Mouse (Mus musculus) MEL (cell line): ENCODE measurements around the gene Gipc2. TPM values are rescaled to one million over a fixed set of nuclear protein-coding genes. Genes with fewer than 3 reads are reported as not detected.

Source experiments
- DNase-seq: peaks from one replicate; pipeline ENCODE4 v3.0.0; 2011; ENCODE audit warnings: low read depth, low spot score
- H3K27ac ChIP-seq: 2 replicates; pipeline ENCODE4 v1.5.1; 2012; ENCODE audit warnings: low read depth, mild to moderate bottlenecking, control low read depth, low read length, moderate library complexity; ENCODE audit not compliant: control insufficient read depth
- H3K27me3 ChIP-seq, 2 experiments: fragments of 150-350 bp in 1 of 2; sonication (generic) in 1 of 2; 2 replicates each; pipeline ENCODE4 v1.6.1; 2012; ENCODE audit warnings: low read length in 2 of 2, mild to moderate bottlenecking in 2 of 2, improper control_type of control experiment in 1 of 2, moderate library complexity in 1 of 2; ENCODE audit not compliant: insufficient read depth in 2 of 2, control insufficient read depth in 1 of 2
- H3K36me3 ChIP-seq, 2 experiments: 2 replicates each; pipeline ENCODE4 v1.6.1; 2012 to 2014; ENCODE audit warnings: low read length in 2 of 2, improper control_type of control experiment in 1 of 2, inconsistent platforms in 1 of 2, mild to moderate bottlenecking in 1 of 2; ENCODE audit not compliant: insufficient read depth in 2 of 2, control insufficient read depth in 1 of 2
- H3K4me1 ChIP-seq, 2 experiments: fragments of 150-350 bp in 1 of 2; sonication (generic) in 1 of 2; 2 replicates each; pipeline ENCODE4 v1.6.1; 2012; ENCODE audit warnings: low read length in 2 of 2, improper control_type of control experiment in 1 of 2, mild to moderate bottlenecking in 1 of 2; ENCODE audit not compliant: insufficient read depth in 2 of 2, control insufficient read depth in 1 of 2
- H3K4me3 ChIP-seq, 2 experiments: fragments of 150-350 bp in 1 of 2; sonication (generic) in 1 of 2; 2 replicates each; pipeline ENCODE4 v1.5.1; 2012; ENCODE audit warnings: low read depth in 2 of 2, low read length in 2 of 2, mild to moderate bottlenecking in 2 of 2, moderate library complexity in 2 of 2, control low read depth in 1 of 2, improper control_type of control experiment in 1 of 2; ENCODE audit not compliant: control insufficient read depth in 1 of 2, insufficient read depth in 1 of 2
- H3K79me2 ChIP-seq: 2 replicates; pipeline ENCODE4 v1.6.1; 2012; ENCODE audit warnings: mild to moderate bottlenecking, low read length, moderate library complexity; ENCODE audit not compliant: control insufficient read depth, poor library complexity, insufficient read depth
- H3K9ac ChIP-seq: 2 replicates; pipeline ENCODE4 v1.6.1; 2012; ENCODE audit warnings: low read depth, mild to moderate bottlenecking, control low read depth, low read length, moderate library complexity; ENCODE audit not compliant: control insufficient read depth, poor library complexity, severe bottlenecking
- H3K9me3 ChIP-seq: fragments of 150-350 bp; sonication (generic); replicated peaks from 2 replicates; pipeline ENCODE4 v1.6.1; 2012; ENCODE audit warnings: mild to moderate bottlenecking, low read length, improper control_type of control experiment, moderate library complexity; ENCODE audit not compliant: insufficient read depth
- BHLHE40 ChIP-seq: IDR thresholded peaks from 2 replicates; pipeline ENCODE4 v1.6.1; 2012; ENCODE audit warnings: low read depth, mild to moderate bottlenecking, inconsistent platforms, low read length, improper control_type of control experiment, borderline replicate concordance
- CTCF ChIP-seq, 3 experiments: IDR thresholded peaks in 2 of 3; conservative IDR thresholded peaks in 1 of 3; 2 replicates each; pipeline ENCODE4 v1.5.1; 2011 to 2012; ENCODE audit warnings: low read length in 3 of 3, low read depth in 2 of 3, mild to moderate bottlenecking in 2 of 3, improper control_type of control experiment in 1 of 3, inconsistent platforms in 1 of 3, mixed read lengths in 1 of 3, moderate library complexity in 1 of 3; ENCODE audit not compliant: control insufficient read depth in 1 of 3, insufficient read depth in 1 of 3, poor library complexity in 1 of 3, severe bottlenecking in 1 of 3
- ELF1 ChIP-seq: IDR thresholded peaks from 2 replicates; pipeline ENCODE4 v1.6.1; 2014; ENCODE audit warnings: low read depth, mild to moderate bottlenecking, inconsistent platforms, low read length, improper control_type of control experiment, moderate library complexity
- GABPA ChIP-seq: IDR thresholded peaks from 2 replicates; pipeline ENCODE4 v1.6.1; 2012; ENCODE audit warnings: low read depth, mild to moderate bottlenecking, inconsistent platforms, low read length, improper control_type of control experiment, moderate library complexity
- GATA1 ChIP-seq: IDR thresholded peaks from 2 replicates; pipeline ENCODE4 v1.6.1; 2011; ENCODE audit warnings: low read depth, low read length, improper control_type of control experiment
- MAX ChIP-seq: IDR thresholded peaks from 2 replicates; pipeline ENCODE4 v1.6.1; 2011; ENCODE audit warnings: low read length, improper control_type of control experiment
- MAZ ChIP-seq: IDR thresholded peaks from 2 replicates; pipeline ENCODE4 v1.6.1; 2012; ENCODE audit warnings: low read depth, mild to moderate bottlenecking, inconsistent platforms, low read length, improper control_type of control experiment
- MYB ChIP-seq: IDR thresholded peaks from 2 replicates; pipeline ENCODE4 v1.6.1; 2011; ENCODE audit warnings: mild to moderate bottlenecking, low read depth, low read length, improper control_type of control experiment
- MYC ChIP-seq: IDR thresholded peaks from 2 replicates; pipeline ENCODE4 v1.6.1; 2011; ENCODE audit warnings: low read depth, mild to moderate bottlenecking, low read length, improper control_type of control experiment, moderate library complexity
- POLR2AphosphoS5 ChIP-seq: IDR thresholded peaks from 2 replicates; pipeline ENCODE4 v1.6.1; 2012; ENCODE audit warnings: low read depth, borderline replicate concordance, mild to moderate bottlenecking, inconsistent platforms, low read length, moderate library complexity, mixed read lengths
- RAD21 ChIP-seq: IDR thresholded peaks from 2 replicates; pipeline ENCODE4 v1.6.1; 2011; ENCODE audit warnings: mild to moderate bottlenecking, low read depth, low read length, improper control_type of control experiment
- RCOR1 ChIP-seq: IDR thresholded peaks from 2 replicates; pipeline ENCODE4 v1.6.1; 2012; ENCODE audit warnings: low read depth, mild to moderate bottlenecking, inconsistent platforms, low read length, improper control_type of control experiment
- SIN3A ChIP-seq: IDR thresholded peaks from 2 replicates; pipeline ENCODE4 v1.6.1; 2012; ENCODE audit warnings: low read length, improper control_type of control experiment, inconsistent platforms
- SMC3 ChIP-seq: IDR thresholded peaks from 2 replicates; pipeline ENCODE4 v1.6.1; 2011; ENCODE audit warnings: low read depth, low read length, improper control_type of control experiment
- TCF12 ChIP-seq: IDR thresholded peaks from 2 replicates; pipeline ENCODE4 v1.6.1; 2014; ENCODE audit warnings: low read depth, mild to moderate bottlenecking, inconsistent platforms, low read length, improper control_type of control experiment, moderate library complexity
- USF1 ChIP-seq: IDR thresholded peaks from 2 replicates; pipeline ENCODE4 v1.6.1; 2014; ENCODE audit warnings: low read depth, mild to moderate bottlenecking, inconsistent platforms, low read length, improper control_type of control experiment, moderate library complexity
- ZMIZ1 ChIP-seq: IDR thresholded peaks from 2 replicates; pipeline ENCODE4 v1.6.1; 2012; ENCODE audit warnings: low read depth, mild to moderate bottlenecking, inconsistent platforms, low read length, improper control_type of control experiment, moderate library complexity
- polyA plus RNA-seq, 2 experiments: library from polyadenylated mRNA; stranded (reverse) in 1 of 2; unstranded in 1 of 2; fragments of >175 nt in 1 of 2; fragments of >200 nt in 1 of 2; gene quantifications; 2 replicates each; pipeline versions ENCODE4 v1.2.1 to v1.2.4; 2012; ENCODE audit warnings: low replicate concordance in 2 of 2, low read depth in 1 of 2; ENCODE audit not compliant: insufficient read length in 2 of 2, insufficient read depth in 1 of 2, missing spikeins in 1 of 2
- total RNA-seq: library from RNA; depleted of rRNA; stranded (reverse); fragments of 300-350 nt; gene quantifications from 2 replicates; pipeline ENCODE4 v1.2.3, GENCODE M21; 2012

Gene Gipc2
- total and polyA plus RNA-seq, 3 experiments = 0.27 to 0.78 TPM; not detected in 1

DNA sequence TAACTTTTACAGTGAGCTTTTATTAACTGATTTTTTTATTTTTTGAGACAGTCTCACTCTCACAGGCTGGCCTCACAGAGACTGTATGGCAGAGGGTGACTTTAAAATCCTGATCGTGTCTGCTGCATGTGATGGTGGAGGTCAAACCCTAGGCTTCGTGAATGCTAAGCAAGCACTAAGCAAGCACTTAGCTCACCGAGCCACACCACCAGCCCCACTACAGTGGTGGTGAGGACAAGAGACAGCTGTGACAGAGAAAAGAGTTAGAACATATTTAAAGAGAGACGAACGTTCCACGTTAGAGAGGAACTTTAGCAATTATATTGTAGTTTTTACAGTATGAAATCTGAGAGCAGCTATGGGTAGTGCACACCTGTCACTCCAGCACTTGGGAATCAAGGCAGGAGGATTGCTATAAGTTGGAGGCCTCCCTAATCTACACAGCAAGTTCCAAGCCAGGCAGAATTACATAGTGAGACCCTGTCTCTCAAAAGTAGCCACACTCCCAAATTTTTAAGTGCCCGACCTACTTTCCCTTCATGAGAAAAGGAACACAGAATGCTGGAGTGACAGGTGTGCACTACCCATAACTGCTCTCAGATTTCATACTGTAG, 6.4 kb upstream of the Gipc2 start:
- TF ChIP-seq CTCF (IDR thresholded peaks at IDR 0.05 in 2 of 3, conservative IDR thresholded peaks at IDR 0.05 in 1 of 3; ENCODE audit: control insufficient read depth in 1 of 3, insufficient read depth in 1 of 3, low read depth in 2 of 3, low read length in 3 of 3, poor library complexity in 1 of 3, severe bottlenecking in 1 of 3) (no peak), SMC3 (no peak), GABPA (no peak), MYB (no peak), USF1 (no peak), SIN3A (no peak), MYC (no peak), ELF1 (no peak), GATA1 (no peak), MAZ (no peak), RAD21 (no peak), BHLHE40 (no peak), TCF12 (no peak), ZMIZ1 (no peak), POLR2AphosphoS5 (no peak), MAX (no peak)

DNA sequence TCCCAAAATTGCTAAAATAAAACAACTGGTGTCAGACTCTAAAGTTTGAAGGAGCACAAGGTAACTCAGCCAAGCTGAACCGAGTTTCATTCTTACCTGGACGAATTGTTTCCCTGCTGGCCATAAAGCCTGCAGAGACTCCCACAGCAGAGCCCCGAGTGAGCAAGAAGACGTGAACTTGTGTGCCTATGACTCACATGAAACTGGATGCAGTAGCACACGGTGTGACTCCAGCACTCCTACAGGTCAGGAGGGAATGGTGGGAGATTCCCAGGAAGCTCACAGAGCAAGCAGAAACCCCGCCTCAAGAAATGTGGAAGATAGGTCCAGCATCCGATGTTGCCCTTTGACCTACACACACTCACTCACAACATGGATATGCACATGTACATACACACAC, 5.8 kb upstream of the Gipc2 start:
- TF ChIP-seq RAD21 (no peak), RCOR1 (no peak)
- Histone ChIP-seq H3K9me3 (no peaks in the 10 kb centered on the region), H3K36me3 (peaks cover 0 to 11% of the 10 kb centered on the region in 2 experiments; a peak in 2 of 4 replicates), H3K4me1 (peaks cover 9 to 11% of the 10 kb centered on the region in 2 experiments), H3K27ac (no peak overlapping the region), H3K27me3 (no peaks in the 10 kb centered on the region), H3K9ac (no peak overlapping the region), H3K79me2 (no peaks in the 10 kb centered on the region), H3K4me3 (no peak overlapping the region)
- no peak for DNase-seq

More for the DNA sequence above, 6.4 kb upstream of the Gipc2 start:
- Histone ChIP-seq H3K4me1 (peaks cover 9 to 11% of the 10 kb centered on the region in 2 experiments), H3K79me2 (no peaks in the 10 kb centered on the region), H3K36me3 (peaks cover 0 to 11% of the 10 kb centered on the region in 2 experiments; a peak in 2 of 4 replicates), H3K4me3 (no peak overlapping the region), H3K27ac (no peak overlapping the region), H3K9me3 (no peaks in the 10 kb centered on the region), H3K27me3 (no peaks in the 10 kb centered on the region), H3K9ac (no peak overlapping the region)
- DNase-seq = no peak
